Mouse (Mus musculus) hindbrain, embryonic 14.5 days (tissue): ENCODE results near the gene Ndc80. TPM values are rescaled to one million over a fixed set of nuclear protein-coding genes. Genes with fewer than 3 reads are reported as not detected.
A peak's percentile ranks its signal among the peaks of the same experiment; 100 is the strongest.

ENCODE experiments used
- ATAC-seq: fragments of 200-750 bp; cut with Nextera tagmentation; 2 replicates; pipeline ENCODE4 v1.8.0; 2017; ENCODE audit warnings: moderate number of reproducible peaks, mild to moderate bottlenecking, moderate TSS enrichment, moderate library complexity; ENCODE audit not compliant: low FRiP score
- DNase-seq: peaks from one replicate; pipeline ENCODE4 v3.0.0-alpha.2; 2015; ENCODE audit warnings: low spot score
- H3K27ac ChIP-seq: fragments of 300-500 bp; sonication (generic); 2 replicates; pipeline ENCODE4 v1.5.1; 2014; ENCODE audit warnings: mild to moderate bottlenecking, moderate library complexity
- H3K27me3 ChIP-seq: fragments of 300-500 bp; sonication (generic); 2 replicates; pipeline ENCODE4 v1.6.1; 2014; ENCODE audit warnings: mild to moderate bottlenecking, low read length, mixed read lengths; ENCODE audit not compliant: control insufficient read depth, insufficient read depth
- H3K36me3 ChIP-seq: fragments of 300-500 bp; sonication (generic); replicated peaks from 2 replicates; pipeline ENCODE4 v1.6.1; 2014; ENCODE audit not compliant: control insufficient read depth, insufficient read depth
- H3K4me1 ChIP-seq: fragments of 300-500 bp; sonication (generic); replicated peaks from 2 replicates; pipeline ENCODE4 v1.6.1; 2014; ENCODE audit warnings: antibody characterized with exemption, low read length, mixed read lengths; ENCODE audit not compliant: control insufficient read depth, insufficient read depth
- H3K4me2 ChIP-seq: fragments of 300-500 bp; sonication (generic); replicated peaks from 2 replicates; pipeline ENCODE4 v1.6.1; 2014; ENCODE audit warnings: mild to moderate bottlenecking, moderate library complexity
- H3K4me3 ChIP-seq: fragments of 300-500 bp; sonication (generic); replicated peaks from 2 replicates; pipeline ENCODE4 v1.5.1; 2014; ENCODE audit warnings: mild to moderate bottlenecking, low read length
- H3K9ac ChIP-seq: fragments of 300-500 bp; sonication (generic); 2 replicates; pipeline ENCODE4 v1.6.1; 2014
- H3K9me3 ChIP-seq: fragments of 300-500 bp; sonication (generic); 2 replicates; pipeline ENCODE4 v1.6.1; 2016; ENCODE audit warnings: low read length; ENCODE audit not compliant: control insufficient read depth
- WGBS: fragments of 180-500 bp; shearing (Covaris S2); extraction: QIAGEN DNeasy Blood & Tissue Kit; methylation state at CpG from one replicate; pipeline ENCODE4 v1.1.7; 2014; 5-methylcytosine and 5-hydroxymethylcytosine counted together
- polyA plus RNA-seq: library from polyadenylated mRNA; unstranded; fragments of >200 nt; fragmentation: Nextera tagmentation; extraction: Ambion mirVana; gene quantifications from 2 replicates; pipeline ENCODE4 v1.2.1, GENCODE M21; 2014

The Ndc80 gene
- polyA plus RNA-seq, 1 experiment from 2014 or later: 5.8 TPM

- Histone ChIP-seq H3K4me3 (no peak overlapping the region), H3K4me1 (no peaks in the 10 kb centered on the region), H3K9ac (no peak overlapping the region), H3K36me3 (no peaks in the 10 kb centered on the region), H3K27me3 (no peaks in the 10 kb centered on the region), H3K4me2 (no peak overlapping the region), H3K27ac (no peak overlapping the region), H3K9me3 (no peaks in the 10 kb centered on the region)
- 88% methylated on average over 5 of the region's 5 CpGs for WGBS
- ATAC-seq: no peak
- no peak for DNase-seq
Measured at GRCm38 (mm10) chr17:71484711-71485110, 41.9 kb downstream of the Ndc80 start.

GRCm38 (mm10) chr17:71483418-71484060 is 43.1 kb downstream of the Ndc80 start:
- H3K9me3 ChIP-seq: no peaks in the 10 kb centered on the region
- no peak overlapping the region for H3K27ac ChIP-seq
- H3K4me3 ChIP-seq: no peak overlapping the region
- H3K4me1 ChIP-seq: no peaks in the 10 kb centered on the region
- WGBS: 93% methylated on average over 7 of the region's 7 CpGs
- DNase-seq (no peak), ATAC-seq (no peak)
- no peaks in the 10 kb centered on the region for H3K36me3 ChIP-seq
- no peaks in the 10 kb centered on the region for H3K27me3 ChIP-seq
- no peak overlapping the region for H3K9ac ChIP-seq
- no peak overlapping the region for H3K4me2 ChIP-seq

GRCm38 (mm10) chr17:71479381-71479901 is 47.2 kb downstream of the Ndc80 start:
- DNase-seq (no peak), ATAC-seq (no peak)
- WGBS: 71% methylated on average over 5 of the region's 5 CpGs
- no peak overlapping the region for H3K4me2 ChIP-seq
- H3K27ac ChIP-seq: no peak overlapping the region
- H3K27me3 ChIP-seq: no peaks in the 10 kb centered on the region
- no peaks in the 10 kb centered on the region for H3K36me3 ChIP-seq
- no peak overlapping the region for H3K4me3 ChIP-seq
- peaks cover 7% of the 10 kb centered on the region; the same call in 1 of the 2 replicates for H3K4me1 ChIP-seq
- no peaks in the 10 kb centered on the region for H3K9me3 ChIP-seq
- H3K9ac ChIP-seq: no peak overlapping the region

- peaks cover 18% of the 10 kb centered on the region for H3K4me1 ChIP-seq
- ATAC-seq: no peak
Measured at GRCm38 (mm10) chr17:71477481-71477880, 49.2 kb downstream of the Ndc80 start.

GRCm38 (mm10) chr17:71476346-71477020 is 50.2 kb downstream of the Ndc80 start:
- ATAC-seq: no peak
- Histone ChIP-seq H3K36me3 (no peaks in the 10 kb centered on the region), H3K4me3 (peak overlapping the region; percentile 83), H3K9ac (peak overlapping the region; percentile 99), H3K4me2 (peak overlapping the region; percentile 84), H3K27me3 (no peaks in the 10 kb centered on the region), H3K9me3 (no peaks in the 10 kb centered on the region), H3K4me1 (peaks cover 18% of the 10 kb centered on the region), H3K27ac (peak overlapping the region; percentile 100; the same call in 1 of the 2 replicates)
- no peak for DNase-seq
- 79% methylated on average over 7 of the region's 7 CpGs for WGBS

More at GRCm38 (mm10) chr17:71477481-71477880, 49.2 kb downstream of the Ndc80 start:
- no peak overlapping the region for H3K4me2 ChIP-seq
- H3K9me3 ChIP-seq: no peaks in the 10 kb centered on the region
- no peak overlapping the region for H3K9ac ChIP-seq
- DNase-seq: no peak
- 96% methylated on average over 8 of the region's 8 CpGs for WGBS
- no peaks in the 10 kb centered on the region for H3K36me3 ChIP-seq
- H3K27me3 ChIP-seq: no peaks in the 10 kb centered on the region
- H3K4me3 ChIP-seq: no peak overlapping the region
- no peak overlapping the region for H3K27ac ChIP-seq

- Histone ChIP-seq H3K4me1 (peaks cover 18% of the 10 kb centered on the region), H3K36me3 (no peaks in the 10 kb centered on the region), H3K4me2 (peak overlapping the region; percentile 84), H3K27me3 (no peaks in the 10 kb centered on the region), H3K27ac (peak overlapping the region; percentile 100), H3K9ac (peak overlapping the region; percentile 99), H3K9me3 (no peaks in the 10 kb centered on the region), H3K4me3 (peak overlapping the region; percentile 83)
- ATAC-seq (peak; percentile 78), DNase-seq (peak; percentile 81)
- 1% methylated on average over 31 of the region's 31 CpGs for WGBS
Measured at GRCm38 (mm10) chr17:71475705-71476089, 51.0 kb downstream of the Ndc80 start.

GRCm38 (mm10) chr17:71474762-71475704 is 51.6 kb downstream of the Ndc80 start, which contains the start of gene Smchd1:
Smchd1 (minus strand) TSS chr17:71475343.
- Histone ChIP-seq H3K4me2 (peak within 1 kb of the TSS; percentile 84), H3K27ac (peak within 1 kb of the TSS; percentile 100), H3K9ac (peak within 1 kb of the TSS; percentile 99), H3K4me1 (peaks cover 18% of the 10 kb centered on the region), H3K9me3 (no peaks in the 10 kb centered on the region), H3K27me3 (no peaks in the 10 kb centered on the region), H3K36me3 (no peaks in the 10 kb centered on the region), H3K4me3 (peak within 1 kb of the TSS; percentile 83)
- peak; percentile 88 for DNase-seq
- peak; percentile 94 for ATAC-seq
- under 1% methylated on average over 104 of the region's 109 CpGs for WGBS

- no peaks in the 10 kb centered on the region for H3K36me3 ChIP-seq
- H3K4me1 ChIP-seq: peaks cover 18% of the 10 kb centered on the region
- H3K4me3 ChIP-seq: peak overlapping the region; percentile 83
- no peak for ATAC-seq
- peak overlapping the region; percentile 99 for H3K9ac ChIP-seq
- no peaks in the 10 kb centered on the region for H3K27me3 ChIP-seq
- no peak for DNase-seq
- H3K27ac ChIP-seq: no peak overlapping the region
- peak overlapping the region; percentile 84 for H3K4me2 ChIP-seq
- H3K9me3 ChIP-seq: no peaks in the 10 kb centered on the region
- WGBS: 16% methylated on average over 8 of the region's 8 CpGs
Measured at GRCm38 (mm10) chr17:71474128-71474527, 52.5 kb downstream of the Ndc80 start.

GRCm38 (mm10) chr17:71471261-71471660 is 55.4 kb downstream of the Ndc80 start:
- ATAC-seq (no peak), DNase-seq (no peak)
- H3K4me2 ChIP-seq: no peak overlapping the region
- no peaks in the 10 kb centered on the region for H3K36me3 ChIP-seq
- H3K9me3 ChIP-seq: no peaks in the 10 kb centered on the region
- no peaks in the 10 kb centered on the region for H3K27me3 ChIP-seq
- H3K4me1 ChIP-seq: peaks cover 14% of the 10 kb centered on the region
- WGBS: 87% methylated on average over 2 of the region's 2 CpGs
- no peak overlapping the region for H3K9ac ChIP-seq
- no peak overlapping the region for H3K4me3 ChIP-seq
- H3K27ac ChIP-seq: no peak overlapping the region
